Mouse (Mus musculus) heart, adult 11 months (tissue): ENCODE measurements around the gene Bmpr1a.
"Not testable (repeated sequence)": the region's sequence is repeated elsewhere in the genome, so short reads cannot be mapped to it uniquely, and the experiment has no call there.

ENCODE experiments used
- DNase-seq: peaks from one replicate; pipeline ENCODE4 v3.0.0; 2022

Bmpr1a gene

DNA sequence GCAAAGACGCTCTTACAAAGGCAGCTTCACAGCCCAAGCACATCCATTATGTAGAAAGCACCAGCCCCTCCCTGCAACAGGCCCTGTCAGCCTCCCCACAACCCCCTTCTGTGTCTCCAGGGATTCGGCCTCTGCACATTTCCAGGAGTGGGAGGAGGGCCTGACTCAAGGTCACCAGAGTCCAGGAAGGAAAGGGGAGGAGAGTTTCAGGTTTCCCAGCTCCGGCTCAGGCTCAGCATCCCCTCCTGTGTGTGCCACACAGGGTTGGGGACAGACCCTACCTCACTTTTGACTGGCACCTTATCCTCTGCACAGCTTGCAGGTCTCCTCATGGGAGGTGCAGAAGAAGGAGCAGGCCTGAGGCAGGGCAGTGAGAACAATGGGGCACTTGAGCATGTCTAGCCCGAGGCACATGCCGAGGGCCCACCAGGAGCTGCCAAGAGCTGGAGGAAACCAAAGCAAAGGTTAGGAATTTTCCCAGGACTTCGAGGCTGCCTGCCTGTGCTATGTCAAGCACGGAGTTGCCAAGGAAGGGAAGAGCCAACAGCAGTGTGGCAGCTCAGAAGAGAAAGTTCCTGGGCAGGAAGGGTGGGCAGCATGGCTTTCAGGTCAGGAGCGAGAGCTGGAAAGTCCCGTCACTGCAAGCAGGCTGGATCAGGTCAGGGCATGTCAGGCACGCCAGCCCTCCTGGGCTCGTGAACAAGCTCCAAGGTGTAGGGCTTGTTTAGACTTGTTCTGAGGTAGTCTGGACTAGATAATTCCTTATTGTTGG, 124.4 kb downstream of the Bmpr1a start:
- peak; percentile 99 for DNase-seq

GRCm38 (mm10) chr14:34377121-34377520, 126.0 kb downstream of the Bmpr1a start:
- DNase-seq = peak; percentile 96

DNA sequence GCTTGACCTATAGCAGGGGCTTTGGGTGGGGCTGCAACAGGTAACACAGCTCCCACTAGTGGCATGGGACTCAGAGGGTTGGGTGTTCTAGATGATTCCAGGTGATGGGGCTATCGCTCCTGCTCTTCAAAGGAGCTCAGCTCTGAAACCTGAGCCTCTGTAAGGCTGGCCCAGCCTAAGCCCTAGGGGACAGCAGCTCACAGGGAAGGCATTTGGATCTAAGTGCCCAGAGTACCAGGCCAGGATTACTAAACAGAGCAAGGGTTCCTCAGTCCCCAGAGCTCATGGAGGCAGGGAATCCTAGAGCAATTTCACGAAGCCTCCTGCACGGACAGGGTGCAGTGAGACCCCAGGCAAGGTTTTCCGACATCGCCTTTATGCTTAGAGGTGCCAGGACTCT, 127.2 kb downstream of the Bmpr1a start:
- DNase-seq = peak; percentile 89

DNA sequence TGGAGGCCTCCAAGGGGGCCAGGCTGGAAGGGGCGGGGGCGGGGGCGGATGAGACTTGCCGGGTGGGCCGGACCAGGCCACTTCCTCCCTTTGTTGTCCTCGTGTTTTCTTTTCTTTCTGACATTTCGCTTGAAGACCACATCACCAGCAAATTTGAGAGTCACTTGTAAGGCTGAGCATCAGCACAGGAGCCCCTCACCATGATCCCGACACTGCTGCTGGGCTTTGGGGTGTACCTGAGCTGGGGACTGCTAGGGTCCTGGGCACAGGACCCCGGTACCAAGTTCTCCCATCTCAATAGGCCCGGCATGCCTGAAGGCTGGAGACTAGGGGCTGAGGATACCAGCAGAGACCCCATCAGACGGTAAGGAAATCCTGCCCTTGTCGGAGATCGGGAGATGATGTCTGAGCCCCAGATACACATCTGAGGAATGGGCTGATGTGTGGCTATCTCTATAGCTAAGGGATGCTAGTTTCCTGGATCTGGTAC, 127.7 kb downstream of the Bmpr1a start, which contains the start of gene Mmrn2:
Mmrn2 (plus strand) TSS at position 51 of the 490 bp plus-strand sequence.
- peak; percentile 92 for DNase-seq

- peak; percentile 90 for DNase-seq
Observed at GRCm38 (mm10) chr14:34374577-34374976, 128.6 kb downstream of the Bmpr1a start, which contains the start of gene Sncg. TSS of gene Sncg (minus strand) at chr14:34374789.

DNA sequence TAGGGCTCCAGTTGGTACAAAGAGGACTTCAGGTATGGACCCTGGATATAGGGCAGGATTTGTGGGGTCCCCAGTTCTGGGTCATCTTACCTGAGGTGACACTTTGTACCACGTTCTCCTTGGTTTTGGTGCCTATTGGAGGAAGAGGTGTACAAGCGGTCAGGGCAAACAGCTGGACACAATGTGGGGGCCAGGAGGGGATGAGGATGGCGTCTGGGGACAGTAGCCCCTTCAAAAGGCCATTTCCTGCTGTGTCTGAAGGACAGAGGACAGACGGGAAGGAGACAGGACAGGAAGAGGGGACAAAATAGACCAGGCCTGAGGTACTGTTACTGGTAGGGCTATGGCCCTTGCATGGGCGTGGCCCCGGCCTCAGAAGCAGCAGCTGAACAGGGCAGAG, 129.6 kb downstream of the Bmpr1a start:
- DNase-seq = peak; percentile 91

- peak; percentile 95 for DNase-seq
Observed at GRCm38 (mm10) chr14:34372646-34373045, 130.5 kb downstream of the Bmpr1a start.

DNA sequence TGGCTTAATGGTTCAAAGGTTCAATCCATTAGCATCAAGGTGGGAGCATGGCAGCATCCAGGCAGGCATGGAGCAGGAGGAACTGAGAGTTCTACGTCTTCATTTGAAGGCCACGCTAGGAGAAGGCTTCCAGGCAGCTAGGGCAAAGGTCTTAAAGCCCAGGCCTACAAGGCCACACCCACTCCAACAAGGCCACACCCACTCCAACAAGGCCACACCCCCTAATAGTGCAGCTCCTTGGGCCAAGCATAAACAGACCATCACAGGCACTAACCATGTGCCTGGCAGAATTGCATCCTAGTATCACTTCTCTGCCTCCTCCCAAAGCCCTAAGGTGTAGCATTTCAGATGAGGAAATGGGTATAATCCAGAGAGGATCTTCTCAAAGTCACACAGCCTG, 131.4 kb downstream of the Bmpr1a start:
- peak; percentile 89 for DNase-seq

GRCm38 (mm10) chr14:34370921-34371320, 132.2 kb downstream of the Bmpr1a start:
- peak; percentile 91 for DNase-seq

DNA sequence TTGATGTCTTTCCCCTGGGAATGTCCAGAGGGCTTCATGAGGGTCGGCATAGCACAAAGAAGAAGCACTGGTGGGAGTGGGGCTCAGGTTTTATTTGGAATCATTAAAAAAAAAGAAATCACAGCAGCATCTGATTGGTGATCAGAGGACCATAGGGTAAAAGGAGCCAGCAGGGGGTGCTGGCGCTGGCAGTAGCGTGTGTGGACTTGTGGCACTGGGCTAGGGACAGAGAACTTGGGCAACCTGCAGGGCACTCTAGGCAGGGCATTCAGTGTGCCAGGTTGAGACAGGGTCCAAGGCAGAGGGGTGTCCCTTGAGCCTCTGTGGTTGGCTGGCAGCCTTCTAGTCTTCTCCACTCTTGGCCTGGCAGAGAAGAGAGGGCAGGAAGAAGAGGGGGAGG, 132.9 kb downstream of the Bmpr1a start:
- peak; percentile 89 for DNase-seq

DNA sequence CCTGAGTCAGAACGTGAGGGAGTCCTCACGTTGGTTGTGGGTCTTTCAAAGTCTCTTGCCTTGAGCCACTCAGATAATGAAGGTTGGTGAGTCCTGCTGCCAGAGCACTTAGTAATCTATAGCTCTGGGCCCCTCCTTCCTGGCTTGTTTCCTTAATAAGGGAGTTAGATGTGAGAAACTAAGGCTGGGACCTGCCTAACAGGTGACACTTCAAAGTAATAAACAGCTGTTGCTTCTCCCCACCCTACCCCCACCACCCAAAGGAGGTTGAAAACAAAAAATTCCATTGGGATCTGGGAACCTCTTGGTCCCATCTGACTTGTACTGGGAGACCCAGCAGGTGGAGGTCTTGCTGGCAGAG, 138.0 kb downstream of the Bmpr1a start:
- no peak for DNase-seq

- not testable (repeated sequence) for DNase-seq
Observed at GRCm38 (mm10) chr14:34364254-34365146, 138.6 kb downstream of the Bmpr1a start.

- DNase-seq = peak; percentile 99
Observed at GRCm38 (mm10) chr14:34363490-34364253, 139.5 kb downstream of the Bmpr1a start.

DNA sequence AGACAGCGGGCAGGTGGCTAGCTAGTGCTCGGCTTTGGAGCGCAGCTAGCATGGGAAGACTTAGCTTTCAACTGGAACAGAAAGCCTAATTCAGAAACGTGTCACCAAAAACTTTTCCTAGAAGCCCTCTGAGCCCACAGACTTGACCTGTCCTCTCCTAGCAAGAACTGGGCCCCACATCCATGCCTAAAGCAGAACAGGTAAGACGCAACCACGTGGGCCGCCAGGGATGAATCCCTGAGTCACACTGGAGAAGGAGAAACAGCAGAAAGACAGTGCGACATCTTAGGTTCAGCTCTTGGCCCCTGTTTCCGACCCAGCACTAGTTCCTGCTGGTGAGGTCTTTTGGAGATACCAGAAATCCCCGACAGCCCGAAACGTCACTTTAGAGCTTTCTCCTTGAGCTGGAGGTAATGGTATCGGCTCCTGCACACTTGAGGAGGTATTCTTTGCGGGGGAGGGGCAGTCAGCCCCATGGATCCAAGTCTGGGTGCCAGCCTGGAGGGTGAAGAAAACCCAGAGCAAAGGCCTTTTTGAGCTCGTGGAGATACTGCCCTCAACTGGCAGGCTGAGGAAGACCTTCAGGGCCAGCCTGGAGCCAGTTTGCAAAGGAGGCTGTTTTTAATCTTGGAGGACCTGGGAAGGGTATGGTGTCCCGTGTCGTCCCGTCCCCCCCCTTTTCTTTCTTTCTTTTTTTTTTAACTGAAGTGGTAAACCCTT, 140.3 kb downstream of the Bmpr1a start:
- peak; percentile 98 for DNase-seq

DNA sequence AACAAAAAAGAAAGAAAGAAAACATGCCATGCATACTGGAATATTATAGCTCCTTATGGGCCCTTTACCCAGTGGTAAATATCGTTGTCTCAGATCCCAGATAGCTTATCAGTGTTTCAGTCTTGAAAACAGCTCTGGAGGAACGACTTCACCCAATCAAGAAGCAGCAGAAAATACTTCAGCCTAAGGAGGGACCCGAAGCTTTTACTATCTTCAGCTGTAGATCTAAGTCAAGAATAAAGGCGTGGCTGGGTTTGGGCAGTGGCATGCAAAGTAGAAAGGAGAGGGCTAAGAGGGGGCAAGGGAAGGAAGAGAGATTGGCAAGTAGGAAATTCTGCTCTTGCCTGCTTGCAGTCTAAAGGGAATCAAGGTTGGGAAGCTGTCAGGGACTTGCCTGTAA, 141.0 kb downstream of the Bmpr1a start:
- no peak for DNase-seq
